ENCODE assay signal across 10 mouse cellular contexts in the genomic region with DNA sequence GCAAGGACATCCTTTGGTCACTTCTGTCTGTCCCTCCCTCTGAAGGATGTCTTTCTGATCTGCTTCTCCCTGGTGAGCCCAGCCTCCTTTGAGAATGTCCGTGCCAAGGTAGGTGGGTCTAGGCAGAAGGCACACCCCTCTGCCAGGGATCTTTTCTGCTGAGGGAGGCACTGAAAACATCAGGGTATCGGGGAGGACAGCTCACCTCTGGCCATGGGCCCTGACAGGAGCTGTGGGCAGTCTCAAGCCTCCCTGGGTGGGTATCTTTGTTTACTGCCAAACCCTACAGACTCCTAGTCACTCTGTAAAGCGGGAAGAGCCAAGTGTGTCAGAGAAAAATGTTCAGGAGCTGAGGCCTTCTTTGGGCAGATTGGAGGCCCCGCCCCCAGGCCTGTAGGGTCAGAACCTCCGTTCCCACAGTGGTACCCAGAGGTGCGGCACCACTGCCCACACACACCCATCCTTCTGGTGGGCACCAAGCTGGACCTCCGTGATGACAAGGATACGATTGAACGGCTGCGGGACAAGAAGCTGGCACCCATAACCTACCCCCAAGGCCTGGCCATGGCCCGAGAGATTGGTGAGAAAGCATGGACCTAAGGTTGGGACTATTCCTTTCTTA. TPM values are rescaled to one million over a fixed set of nuclear protein-coding genes. Genes with fewer than 3 reads are reported as not detected.
DNase-seq lines count a peak whose midpoint lies in the region; ATAC-seq and TF ChIP-seq lines count a peak whose summit lies in the region.
"Had no signal": no experiment of that assay in that cellular context is flagged by ENCODE, and none has a peak within 500 bp of the region (broad histone marks: within the 10 kb centered on the region; RNA-seq: fewer than 3 reads in every experiment).

No protein-coding gene starts in this region.

- no peak for ATAC-seq in hindbrain, embryonic 13.5 days (ENCODE audit: low FRiP score)
- ATAC-seq in hindbrain, embryonic 11.5 days (ENCODE audit: low FRiP score), result no peak
- no peak for ATAC-seq in hindbrain, embryonic 14.5 days (ENCODE audit: low FRiP score)
- no peak for ATAC-seq in lung, embryonic 15.5 days (ENCODE audit: borderline replicate concordance, extremely low read depth, low FRiP score, low TSS enrichment)

- no peaks in the 10 kb centered on the region for H3K9me3 ChIP-seq in hindbrain, embryonic 13.5 days
- H3K9me3 ChIP-seq in hindbrain, embryonic 11.5 days (ENCODE audit: control insufficient read depth, low read length), result no peaks in the 10 kb centered on the region
- no peaks in the 10 kb centered on the region for H3K9me3 ChIP-seq in hindbrain, embryonic 14.5 days (ENCODE audit: control insufficient read depth, low read length)
- no peaks in the 10 kb centered on the region for H3K9me3 ChIP-seq in lung, embryonic 15.5 days

- intact Hi-C loops in left cerebral cortex, postnatal 14 days (cut with DNase I), result no loop called here

- DNase-seq in hindbrain, embryonic 11.5 days (ENCODE audit: low spot score), result no peak
- DNase-seq in adipocyte (ENCODE audit: low spot score), result peak; percentile 58
- DNase-seq in hindbrain, embryonic 14.5 days (ENCODE audit: low spot score), result no peak
- DNase-seq in left cerebral cortex, postnatal 14 days (ENCODE audit: low spot score in 2 of 2), result no peak
- DNase-seq in adrenal gland, adult 18-20 months (ENCODE audit: low spot score in 2 of 2), result no peak
- no peak for DNase-seq in layer of hippocampus, adult 2 months (ENCODE audit: low spot score in 2 of 2)
- DNase-seq: right cerebral cortex, adult 18-20 months had no signal

- no peak overlapping the region for H3K27ac ChIP-seq in hindbrain, embryonic 13.5 days
- H3K27ac ChIP-seq in hindbrain, embryonic 11.5 days (ENCODE audit: low read depth, low read length), result no peak overlapping the region
- H3K27ac ChIP-seq in hindbrain, embryonic 14.5 days, result no peak overlapping the region
- no peak overlapping the region for H3K27ac ChIP-seq in lung, embryonic 15.5 days
- no peak overlapping the region for H3K27ac ChIP-seq in layer of hippocampus, adult 2 months
- H3K27ac ChIP-seq: left cerebral cortex, adult 2 months had no signal

- 92% methylated on average over 11 of the region's 11 CpGs for WGBS in hindbrain, embryonic 13.5 days
- 86% methylated on average over 11 of the region's 11 CpGs for WGBS in hindbrain, embryonic 11.5 days
- 84% methylated on average over 11 of the region's 11 CpGs for WGBS in hindbrain, embryonic 14.5 days
- WGBS in lung, embryonic 15.5 days, result 82% methylated on average over 11 of the region's 11 CpGs

- H3K4me1 ChIP-seq in hindbrain, embryonic 13.5 days (replicated peaks), result peaks cover 39% of the 10 kb centered on the region
- H3K4me1 ChIP-seq in hindbrain, embryonic 11.5 days (replicated peaks; ENCODE audit: control insufficient read depth, insufficient read depth, low read length), result peaks cover 10% of the 10 kb centered on the region
- H3K4me1 ChIP-seq in hindbrain, embryonic 14.5 days (replicated peaks; ENCODE audit: control insufficient read depth, insufficient read depth, low read length), result peaks cover 25% of the 10 kb centered on the region
- peaks cover 31% of the 10 kb centered on the region for H3K4me1 ChIP-seq in lung, embryonic 15.5 days

- peaks cover 35% of the 10 kb centered on the region for H3K36me3 ChIP-seq in hindbrain, embryonic 13.5 days
- peaks cover 2% of the 10 kb centered on the region; the same call in 1 of the 2 replicates for H3K36me3 ChIP-seq in hindbrain, embryonic 11.5 days (ENCODE audit: control insufficient read depth, insufficient read depth, low read length)
- H3K36me3 ChIP-seq in hindbrain, embryonic 14.5 days (replicated peaks; ENCODE audit: control insufficient read depth, insufficient read depth), result peaks cover 28% of the 10 kb centered on the region
- H3K36me3 ChIP-seq in lung, embryonic 15.5 days, result peaks cover 21% of the 10 kb centered on the region

- TF ChIP-seq CTCF in layer of hippocampus, adult 2 months (conservative IDR thresholded peaks at IDR 0.05), result no peak

- H3K9ac ChIP-seq in hindbrain, embryonic 13.5 days, result peak overlapping the region; percentile 96
- no peak overlapping the region for H3K9ac ChIP-seq in hindbrain, embryonic 11.5 days (ENCODE audit: low read depth, low read length)
- peak overlapping the region; percentile 93 for H3K9ac ChIP-seq in hindbrain, embryonic 14.5 days
- no peak overlapping the region for H3K9ac ChIP-seq in lung, embryonic 15.5 days

- peaks cover 29% of the 10 kb centered on the region for H3K27me3 ChIP-seq in hindbrain, embryonic 13.5 days
- H3K27me3 ChIP-seq in hindbrain, embryonic 11.5 days (ENCODE audit: control insufficient read depth, insufficient read depth, low read length), result peaks cover 2% of the 10 kb centered on the region
- no peaks in the 10 kb centered on the region for H3K27me3 ChIP-seq in hindbrain, embryonic 14.5 days (ENCODE audit: control insufficient read depth, insufficient read depth, low read length)
- H3K27me3 ChIP-seq in lung, embryonic 15.5 days, result peaks cover 5% of the 10 kb centered on the region; the same call in 1 of the 2 replicates

- H3K4me2 ChIP-seq in hindbrain, embryonic 13.5 days, result peak overlapping the region; percentile 89
- H3K4me2 ChIP-seq in hindbrain, embryonic 11.5 days (replicated peaks; ENCODE audit: low read depth, low read length), result no peak overlapping the region
- H3K4me2 ChIP-seq in hindbrain, embryonic 14.5 days (replicated peaks), result peak overlapping the region; percentile 95
- peak overlapping the region; percentile 99; the same call in 1 of the 2 replicates for H3K4me2 ChIP-seq in lung, embryonic 15.5 days

- H3K4me3 ChIP-seq in hindbrain, embryonic 13.5 days, result peak overlapping the region; percentile 67
- H3K4me3 ChIP-seq in hindbrain, embryonic 11.5 days (ENCODE audit: low read depth, low read length), result no peak overlapping the region
- peak overlapping the region; percentile 87 for H3K4me3 ChIP-seq in hindbrain, embryonic 14.5 days (replicated peaks; ENCODE audit: low read length)
- no peak overlapping the region for H3K4me3 ChIP-seq in lung, embryonic 15.5 days
- no peak overlapping the region for H3K4me3 ChIP-seq in layer of hippocampus, adult 2 months

RNA-seq across cellular contexts. Expression of gene Rac3, which starts 1.6 kb away (rescaled TPM):
- polyA plus RNA-seq in hindbrain, embryonic 13.5 days (2015; fragmentation: Nextera tagmentation; extraction: Ambion mirVana), result 272 and 278 TPM in 2 replicates
- 17.6 and 18.2 TPM in 2 replicates for polyA plus RNA-seq in hindbrain, embryonic 11.5 days (2014; fragmentation: Nextera tagmentation; extraction: Ambion mirVana)
- 124 and 134 TPM in 2 replicates for polyA plus RNA-seq in hindbrain, embryonic 14.5 days (2014; fragmentation: Nextera tagmentation; extraction: Ambion mirVana)
- polyA plus RNA-seq in lung, embryonic 15.5 days (2015; fragmentation: Nextera tagmentation; extraction: Ambion mirVana), result 54.9 and 60.5 TPM in 2 replicates
- 10 to 100 TPM; 92.2 to 99.5 TPM for total RNA-seq in left cerebral cortex, postnatal 14 days (2021)
- total RNA-seq in adrenal gland, adult 18-20 months (2021), result 10 to 100 TPM in 1 of 2 experiments, 1 to 10 TPM in 1; 6.6 to 15.5 TPM
- 10 to 100 TPM; 36.4 to 38.2 TPM for total RNA-seq in layer of hippocampus, adult 2 months (2021)

RNA-seq across cellular contexts. Expression of gene Dcxr, which starts 4.2 kb away (rescaled TPM):
- polyA plus RNA-seq in hindbrain, embryonic 13.5 days (2015; fragmentation: Nextera tagmentation; extraction: Ambion mirVana), result 9.7 and 12.1 TPM in 2 replicates
- 14.3 and 15.2 TPM in 2 replicates for polyA plus RNA-seq in hindbrain, embryonic 11.5 days (2014; fragmentation: Nextera tagmentation; extraction: Ambion mirVana)
- polyA plus RNA-seq in hindbrain, embryonic 14.5 days (2014; fragmentation: Nextera tagmentation; extraction: Ambion mirVana), result 9.0 and 13.7 TPM in 2 replicates
- polyA plus RNA-seq in lung, embryonic 15.5 days (2015; fragmentation: Nextera tagmentation; extraction: Ambion mirVana), result 45.1 and 55.1 TPM in 2 replicates
- total RNA-seq in left cerebral cortex, postnatal 14 days (2021), result 1 to 10 TPM; 5.7 to 7.8 TPM
- total RNA-seq in adrenal gland, adult 18-20 months (2021), result 100 to 1,000 TPM in 1 of 2 experiments, 10 to 100 TPM in 1; 27.6 to 104 TPM
- 10 to 100 TPM in 1 of 2 experiments, 1 to 10 TPM in 1; 9.9 to 11.3 TPM for total RNA-seq in layer of hippocampus, adult 2 months (2021)

RNA-seq across cellular contexts. Expression of gene Cbr2, which starts 9.0 kb away (rescaled TPM):
- 0.49 TPM in 1 of 2 replicates, not detected in the other for polyA plus RNA-seq in hindbrain, embryonic 13.5 days (2015; fragmentation: Nextera tagmentation; extraction: Ambion mirVana)
- 0.82 and 1.6 TPM in 2 replicates for polyA plus RNA-seq in hindbrain, embryonic 11.5 days (2014; fragmentation: Nextera tagmentation; extraction: Ambion mirVana)
- 0.64 and 0.90 TPM in 2 replicates for polyA plus RNA-seq in hindbrain, embryonic 14.5 days (2014; fragmentation: Nextera tagmentation; extraction: Ambion mirVana)
- 102 and 103 TPM in 2 replicates for polyA plus RNA-seq in lung, embryonic 15.5 days (2015; fragmentation: Nextera tagmentation; extraction: Ambion mirVana)
- total RNA-seq in left cerebral cortex, postnatal 14 days (2021), result 1 to 10 TPM; 1.5 to 3.0 TPM
- 10 to 100 TPM in 1 of 2 experiments, 1 to 10 TPM in 1; 6.4 to 14.9 TPM for total RNA-seq in adrenal gland, adult 18-20 months (2021)
- 1 to 10 TPM; 1.3 to 4.9 TPM for total RNA-seq in layer of hippocampus, adult 2 months (2021)

RNA-seq across cellular contexts. Expression of gene Lrrc45, which starts 9.1 kb away (rescaled TPM):
- polyA plus RNA-seq in hindbrain, embryonic 13.5 days (2015; fragmentation: Nextera tagmentation; extraction: Ambion mirVana), result 67.9 and 73.1 TPM in 2 replicates
- 30.7 and 34.4 TPM in 2 replicates for polyA plus RNA-seq in hindbrain, embryonic 11.5 days (2014; fragmentation: Nextera tagmentation; extraction: Ambion mirVana)
- polyA plus RNA-seq in hindbrain, embryonic 14.5 days (2014; fragmentation: Nextera tagmentation; extraction: Ambion mirVana), result 52.7 and 56.5 TPM in 2 replicates
- 57.9 and 59.9 TPM in 2 replicates for polyA plus RNA-seq in lung, embryonic 15.5 days (2015; fragmentation: Nextera tagmentation; extraction: Ambion mirVana)
- 10 to 100 TPM; 57.2 to 60.1 TPM for total RNA-seq in left cerebral cortex, postnatal 14 days (2021)
- 10 to 100 TPM; 24.6 to 30.3 TPM for total RNA-seq in adrenal gland, adult 18-20 months (2021)
- total RNA-seq in layer of hippocampus, adult 2 months (2021), result 10 to 100 TPM; 60.0 to 70.4 TPM

RNA-seq across cellular contexts. Expression of gene Cenpx, which starts 9.3 kb away (rescaled TPM):
- 103 and 113 TPM in 2 replicates for polyA plus RNA-seq in hindbrain, embryonic 13.5 days (2015; fragmentation: Nextera tagmentation; extraction: Ambion mirVana)
- 115 and 121 TPM in 2 replicates for polyA plus RNA-seq in hindbrain, embryonic 11.5 days (2014; fragmentation: Nextera tagmentation; extraction: Ambion mirVana)
- polyA plus RNA-seq in hindbrain, embryonic 14.5 days (2014; fragmentation: Nextera tagmentation; extraction: Ambion mirVana), result 95.7 and 106 TPM in 2 replicates
- 160 and 167 TPM in 2 replicates for polyA plus RNA-seq in lung, embryonic 15.5 days (2015; fragmentation: Nextera tagmentation; extraction: Ambion mirVana)
- total RNA-seq in left cerebral cortex, postnatal 14 days (2021), result 10 to 100 TPM; 26.8 to 30.2 TPM
- total RNA-seq in adrenal gland, adult 18-20 months (2021), result 10 to 100 TPM; 46.3 to 52.8 TPM
- 10 to 100 TPM; 13.1 to 16.9 TPM for total RNA-seq in layer of hippocampus, adult 2 months (2021)

Comparison
In these comparisons a context has a peak if more than half of its experiments do, and no peak if none do; other contexts are left out.
1. H3K4me3 ChIP-seq: peak in hindbrain, embryonic 13.5 days (single experiment) and hindbrain, embryonic 14.5 days (single experiment); none in hindbrain, embryonic 11.5 days (single experiment), lung, embryonic 15.5 days (single experiment) and layer of hippocampus, adult 2 months (single experiment).
2. H3K9ac ChIP-seq: peak in hindbrain, embryonic 13.5 days (single experiment) and hindbrain, embryonic 14.5 days (single experiment); none in hindbrain, embryonic 11.5 days (single experiment) and lung, embryonic 15.5 days (single experiment).
3. RNA of gene Cbr2, which starts 9.0 kb away (polyA plus RNA-seq): 102 to 103 TPM in lung, embryonic 15.5 days; 0.82 to 1.6 TPM in hindbrain, embryonic 11.5 days, 0.64 to 0.90 TPM in hindbrain, embryonic 14.5 days and 0.49 TPM in hindbrain, embryonic 13.5 days; every median in the first group is over 10 times any median in the second.